Mouse (Mus musculus) WW6 (cell line): ENCODE data around the gene Shc3.

ENCODE experiments used
- DNase-seq: peaks from one replicate; pipeline ENCODE4 v3.0.0-alpha.2; 2013; ENCODE audit warnings: low read depth, low spot score

Shc3 gene

GRCm38 (mm10) chr13:51568911-51569684, at the start of gene Shc3:
Gene Shc3, minus strand, starts transcription at chr13:51569419.
- DNase-seq = no peak

GRCm38 (mm10) chr13:51618602-51619001, 49.4 kb upstream of the Shc3 start:
- DNase-seq = no peak

DNA sequence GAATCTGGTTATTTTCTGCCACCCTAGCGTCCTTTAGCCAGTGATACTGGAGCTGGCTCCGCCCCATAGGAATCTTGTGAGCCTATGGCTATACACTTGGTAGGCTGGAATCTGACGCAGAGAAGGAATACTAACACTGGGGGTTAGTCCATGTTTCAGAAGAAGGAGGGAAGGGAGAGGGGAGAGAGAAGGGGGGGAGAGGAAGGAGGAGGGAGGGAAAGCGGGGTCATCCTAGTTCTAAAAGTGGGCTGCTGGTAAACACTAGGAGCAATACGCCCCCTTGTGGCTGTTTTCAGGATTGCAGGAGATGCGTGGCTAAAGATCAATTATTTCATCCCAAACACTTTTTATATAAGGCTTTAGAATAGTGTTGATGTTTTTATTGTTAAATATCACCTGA, 48.6 kb upstream of the Shc3 start:
- DNase-seq = no peak

DNA sequence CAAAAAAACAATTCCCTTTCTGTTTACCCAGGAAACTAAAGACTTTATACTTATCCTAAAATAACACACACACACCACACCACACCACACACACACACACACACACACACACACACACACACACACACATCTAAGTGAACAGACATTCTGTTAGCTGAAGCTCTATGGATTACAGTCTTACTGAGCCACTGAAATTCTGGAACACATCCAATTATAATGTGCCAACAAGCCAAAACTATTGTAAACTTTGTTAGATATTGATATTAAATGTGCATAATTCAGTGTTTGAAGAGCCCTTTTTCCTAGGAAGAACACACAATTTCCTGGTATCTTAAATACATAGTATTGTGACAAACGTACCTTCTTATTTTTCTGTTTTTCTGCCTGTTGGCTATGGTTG, 48.1 kb upstream of the Shc3 start:
- no peak for DNase-seq

DNA sequence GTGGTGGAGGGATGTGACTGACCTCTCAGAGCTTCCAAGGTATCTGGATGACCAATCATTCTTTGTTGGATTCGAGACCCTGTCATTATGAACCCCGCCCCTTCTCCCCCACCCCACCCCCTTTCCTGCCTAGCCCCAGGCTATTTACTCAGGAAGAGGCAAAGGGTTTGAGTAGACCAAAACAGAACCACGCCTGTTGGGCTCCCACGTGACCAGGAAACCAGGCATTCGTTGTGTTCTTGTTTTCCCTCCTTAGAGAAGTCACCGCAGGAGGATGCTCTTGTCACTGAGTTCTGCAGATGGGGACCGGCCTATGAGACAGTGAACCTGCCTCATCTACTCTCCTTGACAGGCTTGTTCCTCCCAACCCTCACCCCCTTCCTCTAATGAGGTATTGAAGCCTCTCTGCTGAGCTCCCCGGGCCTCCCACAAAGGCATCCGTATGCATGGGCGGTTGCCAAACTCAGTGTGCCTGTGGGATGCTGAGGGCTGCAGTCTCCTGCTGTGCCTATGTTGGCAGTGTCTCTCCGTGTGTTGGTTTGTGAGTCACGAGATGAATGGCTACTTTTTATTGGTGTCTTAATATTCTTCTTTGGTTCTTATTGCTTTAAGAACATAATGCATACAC, 47.3 kb upstream of the Shc3 start:
- peak; percentile 57 for DNase-seq

DNA sequence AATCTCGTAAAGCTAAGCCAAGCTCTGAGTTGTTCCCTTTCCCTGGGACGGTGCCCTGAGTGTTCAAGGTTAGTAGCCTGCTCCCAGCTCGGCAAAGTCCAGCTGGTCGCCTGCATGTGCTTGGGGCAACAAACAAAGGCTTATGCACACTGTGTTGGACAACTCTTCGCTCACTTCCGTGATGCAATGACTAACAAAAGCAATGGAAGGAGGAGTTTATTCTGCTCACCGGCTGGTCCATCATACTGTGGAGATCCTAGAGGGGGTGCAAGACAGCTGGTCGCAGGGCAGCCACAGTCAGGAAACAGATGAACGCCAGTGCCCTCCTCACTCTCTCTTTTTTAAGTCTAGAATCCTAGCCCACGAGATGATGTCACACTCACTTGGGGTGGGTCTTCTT, 46.6 kb upstream of the Shc3 start:
- no peak for DNase-seq

- DNase-seq = no peak
These were observed 42.3 kb upstream of the Shc3 start for GRCm38 (mm10) chr13:51611500-51611899.

- DNase-seq = no peak
These were observed 41.8 kb upstream of the Shc3 start for GRCm38 (mm10) chr13:51611060-51611459.

DNA sequence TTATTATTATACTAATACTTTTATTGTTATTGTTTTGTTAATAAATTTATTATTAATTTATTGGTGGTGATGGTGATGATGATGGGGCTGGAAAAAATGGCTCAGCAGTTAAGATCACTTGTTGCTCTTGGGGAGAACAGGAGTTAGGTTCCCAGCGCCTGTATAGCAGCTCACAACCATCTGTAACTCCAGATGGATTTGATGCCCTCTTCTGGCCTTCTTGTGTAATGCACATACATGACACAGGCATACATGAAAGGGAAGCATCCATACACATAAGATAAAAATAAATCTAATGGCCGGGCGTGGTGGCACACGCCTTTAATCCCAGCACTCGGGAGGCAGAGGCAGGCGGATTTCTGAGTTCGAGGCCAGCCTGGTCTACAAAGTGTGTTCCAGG, 40.0 kb upstream of the Shc3 start:
- DNase-seq = no peak

- no peak for DNase-seq
These were observed 34.6 kb upstream of the Shc3 start for GRCm38 (mm10) chr13:51603894-51604244.

DNA sequence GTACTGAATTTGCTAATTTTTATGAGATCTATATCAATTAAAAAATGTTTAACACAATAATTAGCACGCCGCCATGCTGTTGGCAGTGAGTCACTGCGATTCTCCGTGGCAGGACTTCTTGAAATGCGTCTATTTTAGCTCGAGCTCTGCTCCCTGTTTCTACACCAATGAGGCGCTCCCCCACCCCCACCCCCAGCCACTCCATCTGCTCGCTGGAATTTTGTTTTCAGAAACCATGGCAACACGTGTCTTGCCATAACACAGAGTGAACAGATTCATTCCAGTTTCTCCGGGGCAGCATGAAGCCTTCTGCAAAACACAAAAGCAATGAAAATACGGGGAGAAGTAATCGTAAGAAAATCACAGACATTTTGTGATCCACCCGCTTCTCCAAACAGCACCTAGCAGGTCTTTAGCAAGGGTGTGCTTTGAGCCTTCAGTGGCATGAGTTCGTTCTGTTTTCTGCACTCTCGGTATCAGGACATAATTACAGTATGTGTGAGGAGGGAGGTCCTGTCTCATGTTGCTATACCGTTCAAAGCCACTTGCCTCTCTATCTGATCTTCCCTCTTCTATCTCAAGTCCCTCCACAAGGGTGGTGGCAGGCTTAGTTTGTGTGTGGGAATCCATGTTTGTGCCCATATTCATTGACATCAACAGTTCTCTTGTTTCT, 34.1 kb upstream of the Shc3 start:
- no peak for DNase-seq

GRCm38 (mm10) chr13:51602764-51603163, 33.5 kb upstream of the Shc3 start:
- DNase-seq = no peak

GRCm38 (mm10) chr13:51600169-51600568, 30.9 kb upstream of the Shc3 start:
- no peak for DNase-seq

DNA sequence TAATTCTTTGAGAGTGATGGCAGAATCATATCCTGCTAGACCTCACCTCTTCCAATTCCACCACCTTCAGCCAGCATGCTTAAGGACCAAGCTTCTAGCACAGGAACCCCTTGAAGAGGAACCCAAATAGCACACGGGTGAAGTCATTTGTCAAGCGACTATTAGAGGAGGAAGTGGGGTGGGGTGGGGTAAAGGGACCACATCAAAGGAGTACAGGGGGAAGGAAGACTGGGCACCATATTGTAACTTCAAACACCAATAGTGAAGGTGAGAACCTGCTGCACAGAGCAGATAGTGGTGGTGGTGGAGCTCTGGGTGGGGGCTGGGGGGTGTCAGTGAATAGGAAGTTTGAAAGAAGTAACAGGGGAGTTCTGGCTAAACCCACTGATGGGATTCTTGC, 28.8 kb upstream of the Shc3 start:
- no peak for DNase-seq

- no peak for DNase-seq
These were observed 26.2 kb upstream of the Shc3 start for GRCm38 (mm10) chr13:51595404-51595803.

GRCm38 (mm10) chr13:51594656-51595311, 25.6 kb upstream of the Shc3 start:
- peak; percentile 39 for DNase-seq

DNA sequence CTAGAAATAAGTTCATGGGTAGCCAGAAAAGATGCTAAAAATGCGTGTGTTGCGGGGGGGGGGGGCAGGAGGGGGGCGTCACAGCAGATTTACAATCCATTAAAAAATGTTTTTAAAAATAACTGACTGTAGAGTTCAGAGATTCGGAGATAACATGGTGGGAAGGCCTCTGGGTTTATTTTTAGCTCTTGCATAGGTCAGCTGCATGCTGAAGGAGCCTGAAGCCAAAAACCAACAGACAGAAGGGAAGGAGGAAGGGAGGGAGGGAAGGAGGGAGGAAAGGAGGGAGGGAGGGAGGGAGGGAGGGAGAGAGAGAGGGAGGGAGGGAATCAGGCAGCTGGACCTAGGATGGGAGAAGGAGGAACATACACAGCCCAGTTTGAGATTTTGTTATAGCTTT, 18.8 kb upstream of the Shc3 start:
- DNase-seq = no peak

DNA sequence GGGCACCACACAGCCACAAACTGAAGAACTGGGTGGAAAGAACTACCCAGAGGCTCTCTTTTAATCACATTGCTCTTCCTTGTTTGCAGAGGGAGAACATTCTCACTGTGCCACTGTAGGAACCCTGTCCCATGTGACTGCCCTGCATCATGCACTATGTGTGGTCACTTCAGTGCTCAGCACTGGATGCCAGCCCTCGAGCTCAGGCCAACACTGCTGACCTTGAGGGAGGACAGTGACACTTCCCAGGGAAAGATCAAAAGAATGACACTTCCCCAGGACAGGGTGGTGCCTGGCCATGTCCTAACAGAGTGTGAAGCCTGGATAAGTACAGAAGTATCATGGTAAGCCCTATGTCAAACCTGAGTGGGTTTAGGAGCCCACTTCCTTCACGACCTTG, 13.0 kb upstream of the Shc3 start:
- no peak for DNase-seq

GRCm38 (mm10) chr13:51580263-51581044, 11.2 kb upstream of the Shc3 start:
- no peak for DNase-seq

- no peak for DNase-seq
These were observed 4.6 kb upstream of the Shc3 start for GRCm38 (mm10) chr13:51573849-51574248.

DNA sequence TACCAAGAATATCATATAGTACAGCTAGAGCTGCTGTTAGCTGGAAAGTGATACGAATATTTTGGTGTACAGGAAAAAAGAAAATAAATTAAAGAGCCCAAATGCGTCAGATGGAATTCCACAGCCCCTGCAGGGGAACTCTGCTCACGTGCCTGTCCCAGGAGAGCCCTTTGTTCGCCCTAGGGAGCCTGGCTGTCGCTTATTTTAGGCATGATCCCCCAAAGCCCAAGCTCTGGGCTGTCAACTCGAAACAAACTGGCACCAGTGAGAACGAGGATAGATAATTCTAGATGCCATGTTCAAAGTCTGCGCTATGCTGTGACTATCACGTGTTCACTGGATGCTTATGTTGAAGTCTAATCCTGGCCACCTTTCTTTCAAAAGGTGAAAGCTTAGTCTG, 892 bp upstream of the Shc3 start:
- no peak for DNase-seq

DNA sequence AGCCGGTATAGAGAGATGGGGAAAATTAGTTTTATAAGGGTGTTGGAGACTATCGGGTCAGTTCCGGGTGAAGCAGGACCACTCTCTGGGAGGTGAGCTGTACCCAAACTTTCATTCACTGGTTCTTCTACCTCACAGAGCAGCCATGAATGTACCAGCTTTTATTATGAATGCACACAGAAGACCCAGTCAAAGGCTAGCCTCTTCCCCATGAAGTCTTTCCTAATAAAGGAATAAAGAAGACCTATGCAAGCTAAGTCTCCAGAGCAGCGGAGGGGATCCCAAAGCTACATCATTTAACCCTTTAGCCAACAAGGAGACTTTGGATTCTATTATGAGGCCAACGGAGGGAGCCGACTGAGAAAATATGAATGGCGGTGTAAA, 458 bp upstream of the Shc3 start:
- DNase-seq = no peak
